Mouse (Mus musculus): ENCODE data around the gene Ercc8. TPM values are rescaled to one million over a fixed set of nuclear protein-coding genes. Genes with fewer than 3 reads are reported as not detected.

The Ercc8 gene
- polyA plus RNA-seq, 1 experiment from 2014 or later: 24.2 TPM

Other genes with a start within 250 kb of the Ercc8 start
- 51.6 and 55.2 TPM in 2 replicates for gene Smim15, start 114.3 kb upstream of the Ercc8 start, polyA plus RNA-seq (2016; fragmentation: Nextera tagmentation; extraction: Ambion mirVana)
- gene Ndufaf2, start 108 bp upstream of the Ercc8 start, polyA plus RNA-seq (2016; fragmentation: Nextera tagmentation; extraction: Ambion mirVana): 104 and 106 TPM in 2 replicates
- 1.4 and 1.9 TPM in 2 replicates for gene Elovl7, start 55.7 kb downstream of the Ercc8 start, polyA plus RNA-seq (2016; fragmentation: Nextera tagmentation; extraction: Ambion mirVana)
- gene Depdc1b, start 157.6 kb downstream of the Ercc8 start, polyA plus RNA-seq (2016; fragmentation: Nextera tagmentation; extraction: Ambion mirVana): 18.7 and 21.5 TPM in 2 replicates